Mouse (Mus musculus): ENCODE measurements around the gene Sema4c.

The Sema4c gene

DNA sequence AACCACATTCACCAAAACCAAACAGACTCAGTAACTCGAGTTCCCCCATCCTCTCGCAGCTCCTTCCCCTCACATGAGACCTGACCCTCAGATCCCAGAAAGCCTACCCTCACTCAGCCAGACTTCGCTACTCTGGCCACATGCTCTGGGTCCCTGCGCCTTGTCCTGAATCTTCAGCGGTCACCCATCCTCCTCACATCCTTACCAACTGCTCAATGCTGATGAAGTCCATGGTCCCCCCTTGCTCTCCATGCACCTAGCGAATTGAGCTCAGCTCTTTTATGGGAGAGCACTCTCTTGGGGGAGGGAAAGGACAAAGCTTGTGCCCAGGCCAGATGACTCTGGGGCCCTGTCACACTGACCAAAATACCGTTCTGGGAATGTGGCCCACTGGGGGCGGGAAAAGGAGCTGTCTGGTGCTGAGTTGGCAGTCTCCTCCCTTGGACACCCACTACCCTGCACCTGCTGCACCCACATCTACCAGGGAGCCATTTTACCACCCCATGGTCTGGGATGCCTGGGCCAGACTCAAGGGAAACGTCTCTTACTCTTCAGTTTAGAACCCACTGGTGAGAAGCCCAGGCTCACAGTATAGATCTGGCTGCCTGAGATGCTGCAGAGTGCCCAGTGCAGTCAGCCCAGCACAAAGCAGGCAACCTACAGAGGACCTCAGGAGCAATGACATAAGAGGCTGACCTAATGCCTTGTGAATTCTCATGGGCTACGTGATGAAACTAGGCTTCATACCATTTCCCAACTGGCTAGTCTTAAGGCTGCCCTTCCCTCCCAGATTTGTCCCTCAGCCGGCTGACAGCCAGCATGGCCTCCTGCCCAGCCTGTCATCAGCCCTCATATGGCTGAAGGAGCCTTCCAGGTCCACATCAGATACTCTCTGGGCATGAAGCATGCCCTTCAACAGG, 22.4 kb downstream of the Sema4c start:
- DNase-seq (ENCODE audit: low spot score), result no peak

DNA sequence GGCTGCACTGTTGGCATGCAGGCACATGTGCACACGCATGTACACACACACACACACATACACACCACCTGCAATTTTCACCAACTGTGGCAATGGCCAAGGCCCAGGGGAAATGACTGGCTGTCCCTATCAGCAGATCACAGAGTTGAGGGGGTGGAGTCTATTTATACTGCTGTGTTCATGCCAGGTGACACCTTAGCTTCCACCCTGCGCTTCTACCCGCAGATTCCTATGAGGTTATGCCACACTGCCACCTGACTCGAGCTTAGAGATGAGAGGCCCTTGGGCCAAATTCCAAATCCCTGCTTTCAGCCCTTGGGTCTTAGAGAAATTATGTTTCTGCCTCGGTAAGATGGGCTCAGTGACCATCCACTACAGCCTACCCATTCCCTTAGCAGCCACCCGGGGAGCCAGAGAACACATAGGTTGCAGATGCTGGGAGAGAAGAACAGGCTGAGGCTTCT, 23.5 kb downstream of the Sema4c start:
- DNase-seq (ENCODE audit: low spot score), result no peak

DNA sequence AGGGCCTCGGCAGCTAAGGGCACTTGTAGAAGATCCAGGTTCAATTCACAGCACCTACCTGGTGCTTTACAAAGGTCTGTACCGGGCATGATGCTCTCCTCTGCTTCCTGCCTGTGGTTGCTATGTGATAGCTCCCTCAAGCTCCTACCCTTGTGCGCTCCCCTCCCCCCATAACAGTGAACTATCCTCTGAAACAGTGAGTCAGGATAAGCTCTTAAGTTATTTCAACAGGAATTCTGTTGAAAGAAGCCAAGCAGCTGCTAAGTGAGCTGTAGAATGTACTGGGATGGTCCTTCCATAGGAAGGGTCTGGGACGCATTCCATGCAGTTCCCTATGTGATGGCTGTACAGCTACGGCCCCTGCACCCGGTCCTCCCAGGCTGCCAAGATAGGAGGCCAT, 24.6 kb downstream of the Sema4c start:
- DNase-seq (ENCODE audit: low spot score), result no peak

DNA sequence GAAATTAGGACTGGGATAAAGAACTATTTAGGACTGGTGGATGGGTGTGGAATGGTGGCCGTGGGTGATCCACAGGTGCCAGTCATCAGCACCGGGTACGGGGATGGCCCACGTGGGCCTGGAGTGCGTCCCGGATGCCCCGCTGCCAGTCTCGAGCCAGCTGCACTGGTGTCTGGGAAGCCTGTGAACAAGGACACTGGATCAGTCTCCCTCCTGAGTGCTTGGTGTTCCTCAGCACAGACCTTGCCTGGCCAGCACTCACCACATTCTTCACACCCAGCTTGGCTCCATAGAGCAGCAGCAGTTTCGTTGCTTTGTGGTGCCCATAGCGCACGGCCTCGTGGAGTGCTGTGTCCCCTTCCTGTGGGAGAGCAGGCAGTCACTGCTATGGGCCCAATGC, 26.7 kb downstream of the Sema4c start:
- DNase-seq (ENCODE audit: low spot score), result no peak

DNA sequence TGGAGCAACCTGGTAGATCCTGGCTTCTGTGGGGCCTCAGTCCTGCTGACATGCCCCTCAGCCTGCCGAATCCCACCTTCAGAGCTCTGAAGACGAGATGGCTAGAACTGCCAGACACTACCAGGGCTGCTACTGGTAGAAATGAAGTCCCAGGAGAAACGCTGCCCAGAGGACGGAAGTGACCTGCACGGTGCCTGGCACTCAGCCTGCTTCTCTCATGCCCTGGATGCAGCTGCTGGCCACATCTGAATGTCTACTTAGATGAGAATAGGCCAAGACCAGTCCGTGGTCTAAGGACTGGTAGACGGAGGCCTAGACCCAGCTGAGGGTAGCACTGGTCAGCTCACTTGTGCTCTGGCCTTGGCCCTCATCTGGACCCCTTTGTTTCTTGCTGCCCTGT, 27.2 kb downstream of the Sema4c start:
- no peak for DNase-seq (ENCODE audit: low spot score)

DNA sequence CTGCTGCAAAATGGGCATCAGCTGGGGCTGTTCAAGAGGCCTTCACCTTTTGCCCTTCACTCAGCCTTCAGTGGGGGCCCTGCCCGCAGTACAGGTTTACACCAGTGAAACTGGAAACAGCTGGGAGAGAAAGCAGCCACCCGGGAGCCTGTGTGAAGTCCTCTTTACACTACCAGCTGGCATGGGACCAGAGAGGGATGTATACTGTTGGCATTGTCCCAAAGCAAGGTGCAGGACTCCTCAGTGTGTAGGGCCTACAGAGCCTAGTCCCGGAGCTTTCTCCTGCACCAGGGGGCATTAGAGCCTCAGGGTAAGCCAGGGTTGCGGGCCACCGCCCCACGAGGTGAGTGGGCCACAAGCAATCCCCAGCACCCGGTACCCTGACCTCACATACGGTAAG, 27.7 kb downstream of the Sema4c start:
- DNase-seq (ENCODE audit: low spot score), result no peak

DNA sequence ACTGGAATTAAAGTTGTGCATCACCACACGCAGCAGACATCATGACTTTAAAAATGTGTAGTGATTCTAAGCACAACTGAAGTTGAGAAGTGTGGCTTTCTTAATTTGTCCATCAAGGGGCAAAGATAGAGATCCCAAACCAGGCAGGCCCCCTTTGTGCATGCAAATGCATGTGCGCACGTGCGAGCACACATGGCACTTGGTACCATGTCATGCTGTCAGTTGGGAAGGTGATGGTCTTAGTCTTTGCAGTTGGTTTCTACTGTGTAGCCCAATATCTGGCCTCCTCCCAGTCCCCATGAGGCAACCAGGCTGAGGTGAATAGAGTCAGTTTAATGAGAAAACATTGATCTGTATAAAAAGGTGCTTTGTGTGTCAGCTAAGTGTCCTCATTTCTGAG, 28.3 kb downstream of the Sema4c start:
- DNase-seq (ENCODE audit: low spot score), result no peak

DNA sequence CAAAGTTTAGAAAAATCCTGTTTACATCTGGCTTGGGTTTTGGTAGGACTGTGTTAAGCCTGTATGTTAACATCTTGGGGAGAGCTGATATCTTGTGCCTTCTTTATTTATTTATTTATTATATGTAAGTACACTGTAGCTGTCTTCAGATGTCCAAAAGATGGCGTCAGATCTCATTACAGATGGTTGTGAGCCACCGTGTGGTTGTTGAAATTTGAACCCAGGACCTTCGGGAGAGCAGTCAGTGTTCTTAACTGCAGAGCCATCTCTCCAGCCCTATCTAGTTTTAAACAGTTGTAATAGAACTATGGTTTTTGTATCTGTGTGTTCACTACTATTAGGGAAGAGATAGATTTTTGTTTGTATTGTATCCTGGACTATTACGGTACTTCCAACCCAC, 28.9 kb downstream of the Sema4c start:
- no peak for DNase-seq (ENCODE audit: low spot score)

DNA sequence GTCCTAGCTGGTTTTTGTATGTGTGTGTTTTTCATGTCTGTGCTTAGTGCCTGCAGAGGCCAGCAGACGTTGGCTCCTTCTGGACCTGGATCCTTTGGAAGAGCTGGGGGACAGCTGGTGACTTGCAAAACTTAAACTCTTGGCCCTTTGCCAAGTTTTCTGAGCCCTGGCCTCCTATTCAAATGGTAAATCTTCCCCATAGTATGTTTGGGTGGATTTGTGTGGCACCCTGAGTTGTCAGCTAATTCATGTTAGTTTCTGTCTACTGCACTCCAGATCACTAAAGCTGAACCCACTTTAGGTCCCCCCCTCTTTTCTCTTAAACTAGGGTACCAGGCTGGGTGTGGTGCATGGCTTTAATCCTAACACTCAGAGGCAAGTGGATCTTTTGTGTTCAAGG, 29.8 kb downstream of the Sema4c start:
- DNase-seq (ENCODE audit: low spot score), result no peak

DNA sequence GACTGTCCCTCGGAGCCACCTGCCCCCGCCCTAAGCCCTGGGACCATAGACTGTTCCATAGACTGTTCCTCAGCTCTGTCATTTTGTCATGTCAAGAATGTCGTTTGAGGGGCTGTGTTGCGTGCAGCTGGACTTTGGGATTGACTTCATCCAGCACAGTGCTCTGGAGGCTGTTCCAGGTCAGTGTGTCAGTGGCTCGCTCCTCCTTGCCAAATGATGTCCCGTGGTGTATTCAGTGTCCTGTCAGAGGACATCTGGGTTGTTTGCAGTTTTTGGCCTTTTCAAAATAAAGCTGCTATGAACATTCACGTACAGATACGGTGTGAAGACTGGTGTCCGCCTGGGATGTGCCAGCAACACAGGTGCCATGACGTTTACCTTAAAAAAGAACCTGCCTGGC, 31.2 kb downstream of the Sema4c start:
- no peak for DNase-seq (ENCODE audit: low spot score)

DNA sequence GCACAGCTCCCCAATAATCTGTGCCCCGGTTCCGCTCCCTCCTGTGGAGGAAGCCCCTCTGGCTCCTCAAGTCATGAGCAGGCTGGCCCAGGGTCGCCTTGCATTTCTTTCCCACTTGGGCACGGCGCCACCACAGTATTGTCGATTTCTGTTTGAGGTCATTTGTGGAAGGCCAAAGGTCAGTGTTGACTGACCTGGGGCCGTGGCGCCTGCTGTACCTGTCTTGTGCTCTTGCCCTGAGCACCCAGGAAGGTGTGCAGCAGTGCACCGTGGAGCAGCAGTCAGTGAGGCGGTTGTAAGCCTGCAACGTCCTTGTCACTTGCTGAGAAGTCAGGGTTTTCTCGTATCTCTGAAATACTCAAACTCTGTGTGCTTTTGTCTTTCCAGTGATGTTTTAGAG, 32.4 kb downstream of the Sema4c start:
- no peak for DNase-seq (ENCODE audit: low spot score)

DNA sequence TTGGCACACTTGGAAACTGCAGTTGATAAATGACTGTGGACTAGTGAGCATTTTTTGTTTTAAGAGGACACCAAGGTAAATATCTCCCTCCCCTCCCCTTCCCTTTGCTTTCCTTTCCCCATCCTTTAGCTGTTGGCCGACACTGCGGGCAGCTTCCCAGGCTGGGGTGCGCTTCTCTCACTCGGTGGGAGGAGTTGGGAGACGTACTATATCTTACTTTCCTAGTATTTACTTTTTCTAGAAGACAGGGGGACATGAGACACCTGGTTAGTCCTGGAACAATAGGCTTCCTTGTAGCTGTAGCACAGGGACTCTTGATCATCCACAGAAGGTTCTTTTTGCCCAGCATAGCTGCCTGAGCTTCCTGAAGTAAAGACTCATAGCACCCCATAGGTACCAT, 34.1 kb downstream of the Sema4c start:
- DNase-seq (ENCODE audit: low spot score), result no peak

DNA sequence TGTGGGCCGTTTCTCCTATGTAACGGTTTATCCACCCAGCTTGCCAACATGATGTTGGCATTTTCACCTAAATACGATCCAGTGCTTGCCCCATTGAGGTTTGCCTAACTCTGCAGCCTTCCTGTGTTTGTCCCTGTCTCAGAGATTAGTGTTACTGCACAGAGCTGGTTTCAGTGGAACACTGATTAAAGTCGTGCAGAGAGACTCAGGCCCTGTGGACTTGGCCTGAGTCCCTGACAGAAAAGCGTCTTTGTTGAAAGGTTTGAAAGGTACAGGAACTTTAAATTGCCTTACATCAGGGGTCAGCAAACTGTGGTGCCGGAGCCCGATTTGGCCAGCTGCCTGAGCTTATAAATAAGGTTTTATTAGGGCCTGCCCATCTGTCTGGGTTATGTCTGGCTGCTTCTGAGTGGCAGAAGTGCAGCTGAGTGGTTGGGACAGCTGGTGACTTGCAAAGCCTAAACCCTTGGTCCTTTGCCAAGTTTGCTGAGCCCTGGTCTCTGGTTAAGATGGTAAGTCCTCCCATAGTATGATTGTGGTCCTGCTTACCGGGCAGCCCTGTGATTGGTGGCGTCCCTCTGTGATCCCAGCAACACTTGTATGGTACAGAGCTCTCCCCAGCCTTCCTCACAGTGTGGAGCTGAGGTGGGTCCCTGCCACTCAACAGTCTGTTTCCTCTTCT, 34.7 kb downstream of the Sema4c start:
- DNase-seq (ENCODE audit: low spot score), result no peak

DNA sequence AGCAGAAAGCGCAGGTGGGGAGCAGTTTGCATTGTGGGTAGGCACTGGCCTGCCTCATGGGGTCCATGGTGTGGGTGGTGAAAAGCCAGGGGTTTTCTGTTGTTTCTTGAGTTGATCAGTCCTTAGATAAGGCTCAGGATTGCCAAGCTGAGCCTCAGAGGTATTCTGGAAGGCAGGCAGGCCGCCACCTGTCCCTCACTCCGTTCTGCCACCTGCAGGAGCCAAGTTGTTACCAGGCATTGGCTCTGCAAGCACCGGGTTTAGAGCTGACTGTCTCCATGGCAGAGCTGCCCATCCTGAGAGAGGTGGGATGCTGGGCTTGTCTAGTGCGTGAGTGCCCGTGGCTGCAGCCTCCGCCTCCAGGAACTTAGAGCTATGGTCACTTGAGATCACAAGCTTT, 35.9 kb downstream of the Sema4c start:
- no peak for DNase-seq (ENCODE audit: low spot score)

DNA sequence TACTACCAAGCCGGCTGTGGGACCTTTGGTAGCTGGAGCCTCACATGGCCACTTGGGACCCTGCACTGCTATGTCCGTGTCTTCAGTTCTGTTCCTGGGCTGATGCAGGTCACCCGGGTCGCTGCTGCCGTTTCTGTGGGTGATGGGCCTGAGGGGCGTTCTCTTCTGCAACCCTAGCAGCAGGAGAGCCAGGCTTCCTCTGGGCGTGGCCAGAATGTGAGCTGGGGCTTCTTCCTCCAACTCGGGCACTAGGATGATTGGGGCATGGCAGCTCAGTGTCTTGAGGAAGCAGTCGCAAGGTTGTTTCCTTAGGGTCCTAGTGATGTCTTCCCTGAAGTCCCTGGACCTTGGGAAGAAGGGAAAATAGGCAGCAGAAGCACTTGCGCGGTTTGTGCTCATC, 38.5 kb downstream of the Sema4c start:
- no peak for DNase-seq (ENCODE audit: low spot score)

DNA sequence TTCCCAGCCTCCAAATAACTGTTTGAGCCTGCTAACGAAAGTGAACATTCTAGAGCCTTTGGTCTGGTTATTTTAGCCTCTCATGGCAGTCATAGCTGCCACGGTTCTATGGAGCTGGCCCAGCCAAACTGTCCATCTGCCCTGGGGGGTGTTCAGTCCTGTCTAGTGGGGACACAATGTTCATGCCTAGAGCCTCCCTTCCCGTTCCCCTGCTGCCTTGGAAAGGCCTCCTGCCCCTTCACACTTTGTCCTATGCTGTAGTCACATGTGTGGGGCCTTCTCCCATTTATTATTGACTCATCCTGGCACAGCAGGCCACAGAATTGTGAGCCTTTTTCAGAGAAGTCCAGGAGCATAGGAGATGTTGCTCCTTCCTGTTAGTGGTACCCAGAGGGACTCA, 39.9 kb downstream of the Sema4c start:
- DNase-seq (ENCODE audit: low spot score), result no peak

DNA sequence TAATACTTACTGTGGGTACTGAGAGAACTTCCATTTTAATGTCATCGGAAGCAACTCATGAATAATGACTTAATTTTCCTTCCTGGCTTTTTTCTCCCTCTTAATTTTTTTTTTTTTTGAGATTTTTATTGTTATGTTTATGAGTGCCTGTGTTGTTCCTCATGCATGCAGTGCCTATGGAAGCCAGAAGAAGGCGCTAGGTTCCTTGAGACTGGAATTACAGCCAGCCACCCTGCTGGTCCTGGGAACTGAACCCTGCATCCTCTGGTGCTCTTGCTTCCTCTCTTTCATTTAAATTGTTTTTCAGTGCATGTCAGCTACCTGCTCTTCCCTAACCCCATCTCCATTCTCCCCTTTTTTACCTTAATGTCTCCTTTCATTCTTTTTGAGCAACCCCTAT, 44.4 kb downstream of the Sema4c start:
- no peak for DNase-seq (ENCODE audit: low spot score)

DNA sequence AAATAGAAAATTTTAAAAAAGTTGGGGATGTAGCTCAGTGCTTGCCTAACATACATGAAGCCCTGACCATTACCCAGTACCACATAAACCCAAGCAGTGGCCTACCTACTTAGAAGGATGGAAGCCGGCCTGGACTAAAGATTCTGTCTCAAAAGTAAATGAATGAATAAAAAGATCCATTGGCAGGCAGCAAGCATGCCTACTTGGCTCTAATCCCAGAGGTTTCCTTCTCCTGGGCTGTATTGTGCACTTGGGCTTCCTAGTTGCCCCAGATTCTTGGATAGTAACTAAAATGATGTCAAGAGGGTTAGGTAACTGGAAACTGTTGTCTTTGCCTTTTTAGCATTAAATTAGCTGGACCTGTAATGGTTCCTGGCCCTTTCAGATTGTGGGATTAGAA, 44.8 kb downstream of the Sema4c start:
- no peak for DNase-seq (ENCODE audit: low spot score)

DNA sequence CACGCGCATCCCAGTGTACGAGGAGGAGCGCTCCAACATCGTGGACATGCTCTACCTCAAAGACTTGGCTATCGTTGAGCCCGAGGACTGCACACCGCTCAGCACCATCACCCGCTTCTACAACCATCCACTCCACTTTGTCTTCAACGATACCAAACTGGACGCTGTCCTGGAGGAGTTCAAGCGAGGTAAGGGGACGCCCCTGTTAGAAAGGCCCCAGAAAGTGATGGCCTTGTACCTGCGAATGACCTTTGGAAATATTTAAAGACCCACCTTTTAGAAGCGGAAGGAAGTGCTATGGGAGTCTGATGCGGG, 45.2 kb downstream of the Sema4c start:
- DNase-seq (ENCODE audit: low spot score), result no peak

DNA sequence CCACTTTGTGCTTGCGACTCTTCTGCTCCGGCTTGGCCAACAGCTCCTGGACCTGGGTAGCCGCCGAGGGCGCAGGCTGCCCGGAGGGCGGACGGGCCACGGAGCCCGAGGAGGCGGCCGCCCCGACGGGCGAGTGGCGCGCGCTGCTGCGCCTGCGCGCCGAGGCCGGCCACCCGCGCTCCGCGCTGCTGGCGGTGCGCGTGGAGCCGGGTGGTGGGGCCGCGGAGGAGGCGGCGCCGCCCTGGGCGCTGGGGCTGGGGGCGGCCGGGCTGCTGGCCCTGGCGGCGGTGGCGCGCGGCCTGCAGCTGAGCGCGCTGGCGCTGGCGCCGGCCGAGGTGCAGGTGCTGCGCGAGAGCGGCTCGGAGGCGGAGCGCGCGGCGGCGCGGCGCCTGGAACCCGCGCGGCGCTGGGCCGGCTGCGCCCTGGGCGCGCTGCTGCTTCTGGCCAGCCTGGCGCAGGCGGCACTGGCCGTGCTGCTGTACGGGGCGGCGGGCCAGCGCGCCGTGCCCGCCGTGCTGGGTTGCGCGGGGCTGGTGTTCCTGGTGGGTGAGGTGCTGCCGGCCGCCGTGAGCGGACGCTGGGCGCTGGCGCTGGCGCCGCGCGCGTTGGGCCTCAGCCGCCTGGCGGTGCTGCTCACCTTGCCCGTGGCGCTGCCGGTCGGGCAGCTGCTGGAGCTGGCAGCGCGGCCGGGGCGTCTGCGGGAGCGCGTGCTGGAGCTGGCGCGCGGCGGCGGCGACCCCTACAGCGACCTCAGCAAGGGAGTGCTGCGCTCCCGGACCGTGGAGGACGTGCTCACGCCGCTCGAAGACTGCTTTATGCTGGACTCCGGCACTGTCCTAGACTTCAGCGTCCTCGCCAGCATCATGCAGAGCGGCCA, 45.8 kb downstream of the Sema4c start:
- DNase-seq (ENCODE audit: low spot score), result peak; percentile 55

DNA sequence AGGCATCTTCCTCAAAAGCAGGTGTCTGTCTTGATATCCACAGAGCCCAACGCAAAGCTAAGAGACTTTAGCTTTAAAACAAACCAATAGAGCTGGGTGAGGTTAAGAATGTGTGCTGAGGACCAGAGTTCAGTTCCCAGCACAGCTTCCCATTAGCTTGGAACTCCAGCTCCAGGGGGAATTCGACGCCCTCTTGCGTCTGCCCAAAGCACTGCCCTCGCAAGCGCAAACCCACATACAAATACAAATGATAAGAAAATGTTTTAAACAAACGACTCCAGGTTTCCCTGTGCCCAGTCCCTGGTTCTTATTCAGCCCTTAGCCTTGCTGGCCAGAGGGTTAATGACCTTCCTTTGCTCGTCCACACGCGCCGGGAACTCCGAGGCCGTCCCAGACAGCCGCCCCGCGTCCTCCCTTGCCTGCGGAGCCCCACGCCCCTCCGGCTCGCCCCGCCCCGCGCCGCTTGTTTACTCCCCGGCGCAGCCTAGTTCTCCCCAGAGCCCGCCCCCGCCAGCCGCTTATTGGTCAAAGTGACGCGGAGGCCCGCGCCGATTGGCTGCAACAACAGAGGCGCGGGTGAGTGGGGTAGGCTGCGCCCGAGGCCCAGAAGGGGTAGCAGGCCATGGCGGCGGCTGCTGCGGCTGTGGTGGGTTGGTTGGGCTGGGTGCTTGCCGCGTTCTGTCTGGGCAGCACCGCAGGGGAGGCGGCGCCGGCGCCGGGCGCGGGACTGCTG, 46.7 kb downstream of the Sema4c start, which contains the start of gene Cnnm3:
Cnnm3 (plus strand) TSS at position 579 of the 733 bp plus-strand sequence.
- peak; percentile 99 for DNase-seq (ENCODE audit: low spot score)

DNA sequence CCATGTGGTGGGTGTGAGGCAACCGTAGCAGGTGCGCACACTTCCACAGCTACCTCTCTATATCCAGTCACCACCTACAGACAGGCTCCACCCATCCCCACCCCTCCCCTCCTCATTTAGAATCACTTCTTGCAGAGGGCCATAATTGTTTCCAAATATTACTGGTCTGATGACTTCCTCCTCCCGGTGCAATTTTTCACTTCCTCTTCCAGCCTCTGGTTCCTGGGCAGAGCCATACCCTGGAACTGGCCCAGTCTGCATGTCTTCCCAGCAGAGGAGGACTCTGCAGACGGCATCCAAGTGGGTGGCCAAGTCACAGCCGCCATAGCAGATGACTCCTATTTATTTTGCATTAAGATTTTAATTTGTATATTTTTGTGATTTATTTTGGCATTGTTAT, 49.9 kb downstream of the Sema4c start:
- DNase-seq (ENCODE audit: low spot score), result no peak
